Mouse (Mus musculus) lung, embryonic 14.5 days (tissue): ENCODE measurements around the gene Tbl1xr1. TPM values are rescaled to one million over a fixed set of nuclear protein-coding genes. Genes with fewer than 3 reads are reported as not detected.

ENCODE experiments used
- ATAC-seq: fragments of 200-750 bp; cut with Nextera tagmentation; 2 replicates; pipeline ENCODE4 v1.8.0; 2017; ENCODE audit warnings: mild to moderate bottlenecking, moderate TSS enrichment, moderate library complexity; ENCODE audit not compliant: insufficient read depth
- DNase-seq: peaks from one replicate; pipeline ENCODE4 v3.0.0-alpha.2; 2015
- H3K27ac ChIP-seq: fragments of 300-500 bp; sonication (generic); 2 replicates; pipeline ENCODE4 v1.5.1; 2014; ENCODE audit warnings: low read depth, mild to moderate bottlenecking, moderate library complexity
- H3K27me3 ChIP-seq: fragments of 300-500 bp; sonication (generic); 2 replicates; pipeline ENCODE4 v1.6.1; 2014; ENCODE audit warnings: low read length, control low read depth; ENCODE audit not compliant: insufficient read depth
- H3K36me3 ChIP-seq: fragments of 300-500 bp; sonication (generic); 2 replicates; pipeline ENCODE4 v1.6.1; 2014; ENCODE audit warnings: control low read depth; ENCODE audit not compliant: insufficient read depth
- H3K4me1 ChIP-seq: fragments of 300-500 bp; sonication (generic); 2 replicates; pipeline ENCODE4 v1.6.1; 2014; ENCODE audit warnings: antibody characterized with exemption, control low read depth; ENCODE audit not compliant: insufficient read depth
- H3K4me2 ChIP-seq: fragments of 300-500 bp; sonication (generic); 2 replicates; pipeline ENCODE4 v1.6.1; 2014; ENCODE audit warnings: mild to moderate bottlenecking
- H3K4me3 ChIP-seq: fragments of 300-500 bp; sonication (generic); 2 replicates; pipeline ENCODE4 v1.5.1; 2014; ENCODE audit warnings: low read depth, low read length
- H3K9ac ChIP-seq: fragments of 300-500 bp; sonication (generic); 2 replicates; pipeline ENCODE4 v1.6.1; 2014
- H3K9me3 ChIP-seq: fragments of 300-500 bp; sonication (generic); 2 replicates; pipeline ENCODE4 v1.6.1; 2016; ENCODE audit warnings: low read depth, low read length, control low read depth
- CTCF ChIP-seq: IDR thresholded peaks from 2 replicates; pipeline ENCODE4 v1.5.1; 2016; ENCODE audit warnings: antibody characterized with exemption, low read depth
- WGBS: fragments of 180-500 bp; shearing (Covaris S2); extraction: QIAGEN DNeasy Blood & Tissue Kit; methylation state at CpG from one replicate; pipeline ENCODE4 v1.1.7; 2014; 5-methylcytosine and 5-hydroxymethylcytosine counted together
- polyA plus RNA-seq: library from polyadenylated mRNA; unstranded; fragments of >200 nt; fragmentation: Nextera tagmentation; extraction: Ambion mirVana; gene quantifications from 2 replicates; pipeline ENCODE4 v1.2.1, GENCODE M21; 2014

Tbl1xr1 gene
- polyA plus RNA-seq, 1 experiment from 2014 or later, result 33.3 TPM

DNA sequence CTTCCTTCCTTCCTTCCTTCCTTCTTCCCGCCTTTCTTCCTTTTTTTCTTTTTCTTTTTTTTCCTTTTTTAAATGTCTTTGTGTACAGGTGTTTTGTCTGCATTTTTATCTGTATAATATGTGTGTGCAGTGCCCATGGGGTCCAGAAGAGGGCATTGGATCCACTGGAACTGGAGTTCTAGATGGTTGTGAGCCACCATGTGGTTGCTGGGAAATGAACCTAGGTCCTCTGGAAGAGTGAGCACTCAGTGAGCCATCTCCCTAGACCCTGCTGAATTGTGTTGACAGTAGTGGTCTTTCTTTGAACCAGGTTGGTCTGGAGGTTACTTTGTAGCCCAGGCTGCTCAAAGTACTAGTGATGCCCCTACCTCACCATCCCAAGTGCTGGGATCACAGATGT lies 33.2 kb downstream of the Tbl1xr1 start:
- Histone ChIP-seq H3K9ac (no peak overlapping the region), H3K27ac (no peak overlapping the region), H3K27me3 (no peaks in the 10 kb centered on the region), H3K9me3 (no peaks in the 10 kb centered on the region), H3K4me2 (no peak overlapping the region), H3K36me3 (no peaks in the 10 kb centered on the region), H3K4me1 (no peaks in the 10 kb centered on the region), H3K4me3 (no peak overlapping the region)
- WGBS, result 91% methylated on average over 1 of the region's 1 CpGs
- DNase-seq, result no peak
- no peak for ATAC-seq
- peak; percentile 14; the same call in 1 of the 2 replicates for TF ChIP-seq CTCF

DNA sequence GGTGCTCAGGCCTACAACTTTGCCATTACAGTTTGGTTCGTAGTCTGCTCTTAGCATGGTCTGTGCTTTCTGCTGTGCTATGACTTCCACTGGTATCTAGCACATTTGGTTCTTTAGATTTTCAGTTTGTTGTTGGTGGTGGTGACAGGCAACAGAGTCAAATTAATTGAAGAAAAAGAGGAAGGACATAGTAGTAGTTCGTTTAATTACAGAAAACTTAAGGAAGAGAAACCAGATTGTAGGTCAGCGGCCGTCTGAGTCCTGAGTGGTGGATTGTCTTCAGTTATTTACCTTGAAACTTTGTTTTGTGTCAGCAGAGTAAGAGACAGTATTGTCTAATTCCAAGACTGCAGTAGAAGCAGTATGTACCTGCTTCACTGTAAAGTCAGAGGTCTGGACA lies 37.3 kb downstream of the Tbl1xr1 start:
- TF ChIP-seq CTCF, result no peak
- H3K27me3 ChIP-seq, result no peaks in the 10 kb centered on the region
- no peak overlapping the region for H3K9ac ChIP-seq
- no peak overlapping the region for H3K27ac ChIP-seq
- no peaks in the 10 kb centered on the region for H3K9me3 ChIP-seq
- 89% methylated on average over 4 of the region's 4 CpGs for WGBS
- ATAC-seq, result no peak
- no peaks in the 10 kb centered on the region for H3K36me3 ChIP-seq
- DNase-seq, result no peak
- H3K4me2 ChIP-seq, result no peak overlapping the region
- no peaks in the 10 kb centered on the region for H3K4me1 ChIP-seq
- H3K4me3 ChIP-seq, result no peak overlapping the region

GRCm38 (mm10) chr3:22115221-22115620 lies 38.8 kb downstream of the Tbl1xr1 start:
- DNase-seq, result peak; percentile 19
- no peaks in the 10 kb centered on the region for H3K4me1 ChIP-seq
- H3K4me2 ChIP-seq, result no peak overlapping the region
- H3K4me3 ChIP-seq, result no peak overlapping the region
- H3K27ac ChIP-seq, result no peak overlapping the region
- no peak; the same call in 1 of the 2 replicates for ATAC-seq
- 13% methylated on average over 2 of the region's 2 CpGs for WGBS
- no peaks in the 10 kb centered on the region for H3K27me3 ChIP-seq
- H3K9me3 ChIP-seq, result no peaks in the 10 kb centered on the region
- H3K9ac ChIP-seq, result no peak overlapping the region
- TF ChIP-seq CTCF, result no peak
- H3K36me3 ChIP-seq, result no peaks in the 10 kb centered on the region

DNA sequence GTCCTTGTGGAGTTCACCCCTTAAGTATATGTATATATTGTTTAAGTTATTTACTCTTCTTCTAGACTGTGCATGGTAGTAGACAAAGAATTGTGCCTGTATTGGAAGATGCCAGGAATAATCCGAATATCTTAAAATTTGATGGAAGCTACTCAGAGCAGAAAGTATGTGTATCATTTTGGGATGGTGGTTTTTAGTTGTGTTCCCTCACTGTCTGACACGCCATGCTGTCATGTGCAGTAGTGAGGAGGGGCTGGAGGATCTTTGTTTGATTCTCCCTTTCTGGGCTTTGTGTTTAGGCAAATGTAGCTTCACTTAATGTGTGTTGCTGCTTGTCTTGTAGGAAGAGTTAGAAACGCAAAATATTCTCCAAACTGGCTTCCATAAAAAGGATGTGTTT lies 39.2 kb downstream of the Tbl1xr1 start:
- no peaks in the 10 kb centered on the region for H3K27me3 ChIP-seq
- H3K4me1 ChIP-seq, result no peaks in the 10 kb centered on the region
- DNase-seq (no peak), ATAC-seq (no peak)
- no peak for TF ChIP-seq CTCF
- no peak overlapping the region for H3K4me2 ChIP-seq
- 70% methylated on average over 3 of the region's 3 CpGs for WGBS
- H3K9ac ChIP-seq, result no peak overlapping the region
- no peaks in the 10 kb centered on the region for H3K36me3 ChIP-seq
- H3K4me3 ChIP-seq, result no peak overlapping the region
- H3K27ac ChIP-seq, result no peak overlapping the region
- no peaks in the 10 kb centered on the region for H3K9me3 ChIP-seq

DNA sequence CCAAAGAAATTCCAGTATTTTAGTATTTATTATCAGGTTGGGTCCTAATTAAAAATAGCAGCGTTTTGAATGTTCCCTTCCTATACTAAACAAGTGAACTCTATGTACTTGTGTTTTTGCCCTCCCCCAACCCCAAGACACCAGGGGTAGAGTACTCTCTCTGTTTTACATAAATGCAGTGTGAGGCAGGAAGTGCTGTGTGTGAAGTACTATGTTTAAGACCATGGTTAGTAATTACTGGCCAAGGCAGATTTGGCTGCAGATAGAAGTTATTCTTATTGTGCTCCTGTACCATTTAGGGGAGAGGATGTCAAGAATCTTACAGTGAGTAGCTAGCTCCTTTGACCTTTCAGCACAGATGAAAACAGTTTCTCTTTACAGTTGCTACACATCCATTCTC lies 39.7 kb downstream of the Tbl1xr1 start:
- ATAC-seq (no peak), DNase-seq (no peak)
- Histone ChIP-seq H3K9ac (no peak overlapping the region), H3K9me3 (no peaks in the 10 kb centered on the region), H3K4me1 (no peaks in the 10 kb centered on the region), H3K27ac (no peak overlapping the region), H3K4me2 (no peak overlapping the region), H3K4me3 (no peak overlapping the region), H3K36me3 (no peaks in the 10 kb centered on the region), H3K27me3 (no peaks in the 10 kb centered on the region)
- 65% methylated on average over 1 of the region's 1 CpGs for WGBS
- no peak for TF ChIP-seq CTCF

DNA sequence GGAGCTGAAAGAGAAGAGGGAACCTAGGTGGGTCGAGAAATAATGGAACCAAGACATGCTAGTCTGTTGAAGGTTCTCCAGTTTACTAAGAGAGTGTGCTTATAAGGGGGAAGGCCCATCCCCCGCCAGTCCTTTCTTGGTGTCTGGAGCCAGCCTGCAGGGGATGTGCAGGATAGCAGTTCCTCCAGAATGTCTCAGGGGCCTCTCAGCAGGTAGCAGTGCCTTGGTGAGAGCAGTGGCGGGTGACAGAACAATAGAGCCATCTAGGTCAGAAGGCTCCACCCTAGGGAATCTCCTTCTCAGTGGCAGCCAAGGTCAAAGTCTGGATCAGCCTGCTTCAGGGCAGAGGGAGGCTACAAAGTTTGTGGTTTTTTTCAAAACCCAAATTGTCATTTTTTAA lies 45.3 kb downstream of the Tbl1xr1 start:
- Histone ChIP-seq H3K27me3 (no peaks in the 10 kb centered on the region), H3K27ac (no peak overlapping the region), H3K4me3 (no peak overlapping the region), H3K9ac (no peak overlapping the region), H3K36me3 (no peaks in the 10 kb centered on the region), H3K4me2 (no peak overlapping the region), H3K4me1 (peaks cover 6% of the 10 kb centered on the region; the same call in 1 of the 2 replicates), H3K9me3 (no peaks in the 10 kb centered on the region)
- ATAC-seq (no peak), DNase-seq (no peak)
- whole genome bisulfite sequencing, result 61% methylated on average over 3 of the region's 3 CpGs
- TF ChIP-seq CTCF, result no peak

- Histone ChIP-seq H3K4me2 (no peak overlapping the region), H3K27me3 (no peaks in the 10 kb centered on the region), H3K9ac (no peak overlapping the region), H3K9me3 (no peaks in the 10 kb centered on the region), H3K4me1 (peaks cover 6% of the 10 kb centered on the region; the same call in 1 of the 2 replicates), H3K36me3 (no peaks in the 10 kb centered on the region), H3K27ac (no peak overlapping the region), H3K4me3 (no peak overlapping the region)
- ATAC-seq (no peak), DNase-seq (no peak)
- no peak for TF ChIP-seq CTCF
- 76% methylated on average over 2 of the region's 2 CpGs for WGBS
Observed at GRCm38 (mm10) chr3:22123145-22123544, 46.7 kb downstream of the Tbl1xr1 start.

- H3K4me2 ChIP-seq, result no peak overlapping the region
- no peak for ATAC-seq
- no peak overlapping the region for H3K9ac ChIP-seq
- 77% methylated on average over 5 of the region's 5 CpGs for WGBS
- H3K36me3 ChIP-seq, result no peaks in the 10 kb centered on the region
- no peaks in the 10 kb centered on the region for H3K27me3 ChIP-seq
- peaks cover 6% of the 10 kb centered on the region; the same call in 1 of the 2 replicates for H3K4me1 ChIP-seq
- no peak overlapping the region for H3K4me3 ChIP-seq
- DNase-seq, result no peak
- H3K9me3 ChIP-seq, result no peaks in the 10 kb centered on the region
- no peak overlapping the region for H3K27ac ChIP-seq
- no peak for TF ChIP-seq CTCF
Observed at GRCm38 (mm10) chr3:22126251-22126826, 49.9 kb downstream of the Tbl1xr1 start.
